Mouse (Mus musculus) c-Kit-negative CD71-positive TER-119-positive erythroid progenitor cells, embryonic 14.5 days (primary cell): ENCODE measurements around the gene Olfml2b.

Experiments used
- DNase-seq: peaks from one replicate; pipeline ENCODE4 v3.0.0-alpha.2; 2013; ENCODE audit warnings: low read depth, low spot score

Gene Olfml2b

DNA sequence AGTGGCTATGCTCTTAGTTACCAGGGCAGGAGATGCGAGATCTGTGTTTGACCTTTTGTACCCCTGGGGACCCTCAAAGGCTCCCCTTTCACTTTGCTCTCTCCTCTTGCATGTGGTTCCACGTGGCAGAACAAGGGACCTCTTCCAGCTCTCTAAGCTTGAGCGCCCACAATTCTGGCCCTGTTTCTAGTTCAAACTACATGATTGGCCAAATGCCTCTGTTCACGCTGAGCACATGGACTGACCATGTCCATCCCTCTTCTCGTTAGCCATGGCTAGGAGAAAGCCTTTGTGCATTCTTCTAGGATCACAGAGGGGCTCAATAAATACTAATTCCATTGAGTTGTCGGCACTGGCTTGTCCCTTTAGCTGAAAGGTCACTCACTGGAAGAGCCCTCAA, 51.0 kb downstream of the Olfml2b start:
- no peak for DNase-seq

GRCm38 (mm10) chr1:170696996-170697395, 52.7 kb downstream of the Olfml2b start:
- no peak for DNase-seq

DNA sequence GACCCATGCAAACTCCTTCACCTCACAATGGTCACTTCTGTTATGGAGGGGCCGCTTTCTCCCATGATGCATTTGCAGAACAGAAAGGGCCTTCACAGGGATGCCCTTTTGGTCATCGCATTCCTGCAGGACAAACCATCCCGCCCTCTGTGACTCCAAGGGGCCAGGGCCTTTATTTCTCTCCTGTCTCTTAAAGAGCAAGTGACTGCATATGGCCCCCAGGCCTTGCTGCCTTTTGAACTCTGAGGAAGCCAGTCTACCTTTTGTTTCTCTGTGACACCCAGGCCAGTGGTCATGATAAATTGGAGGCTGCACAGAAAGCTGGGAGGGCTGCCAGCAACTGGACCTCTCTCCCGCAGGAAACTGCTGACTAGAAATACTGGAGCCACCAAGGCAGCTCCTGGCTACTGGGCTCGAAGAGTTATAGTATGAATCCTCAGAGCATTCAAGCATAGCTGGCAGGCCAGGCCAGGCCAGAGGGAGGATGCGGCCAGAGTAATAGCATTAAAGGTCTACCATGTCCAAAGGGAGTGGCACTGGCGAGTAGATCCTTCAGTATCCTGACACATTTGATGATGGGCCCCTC, 53.5 kb downstream of the Olfml2b start:
- no peak for DNase-seq

GRCm38 (mm10) chr1:170698771-170699170, 54.4 kb downstream of the Olfml2b start:
- no peak for DNase-seq

GRCm38 (mm10) chr1:170699553-170699952, 55.2 kb downstream of the Olfml2b start:
- DNase-seq = no peak

DNA sequence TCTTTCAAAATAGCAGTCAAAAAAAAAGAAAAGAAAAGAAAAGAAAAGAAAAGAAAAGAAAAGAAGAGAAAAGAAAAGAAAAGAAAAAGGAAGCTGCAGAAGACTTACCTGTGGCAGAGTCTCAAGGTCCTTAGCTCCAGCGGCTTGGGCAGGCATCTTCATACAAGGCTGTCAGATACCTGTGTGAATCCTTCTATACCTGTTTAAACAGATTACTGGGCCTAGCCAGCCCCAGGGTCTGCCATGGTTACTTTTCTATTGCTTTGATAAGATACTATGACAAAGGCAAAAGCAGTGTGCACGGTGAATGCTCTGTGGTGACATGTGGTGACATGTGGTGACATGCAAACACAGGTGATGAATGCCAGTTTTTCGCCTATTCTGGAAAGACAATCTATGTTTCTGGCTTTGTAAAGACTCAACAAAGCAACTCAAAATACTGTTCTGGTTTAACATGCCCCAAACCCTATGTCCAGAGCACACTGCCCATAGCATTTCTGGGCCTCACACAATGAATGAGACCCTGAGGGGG, 56.2 kb downstream of the Olfml2b start:
- DNase-seq = no peak

GRCm38 (mm10) chr1:170701178-170701577, 56.8 kb downstream of the Olfml2b start:
- no peak for DNase-seq

GRCm38 (mm10) chr1:170701582-170701981, 57.2 kb downstream of the Olfml2b start:
- DNase-seq = no peak

DNA sequence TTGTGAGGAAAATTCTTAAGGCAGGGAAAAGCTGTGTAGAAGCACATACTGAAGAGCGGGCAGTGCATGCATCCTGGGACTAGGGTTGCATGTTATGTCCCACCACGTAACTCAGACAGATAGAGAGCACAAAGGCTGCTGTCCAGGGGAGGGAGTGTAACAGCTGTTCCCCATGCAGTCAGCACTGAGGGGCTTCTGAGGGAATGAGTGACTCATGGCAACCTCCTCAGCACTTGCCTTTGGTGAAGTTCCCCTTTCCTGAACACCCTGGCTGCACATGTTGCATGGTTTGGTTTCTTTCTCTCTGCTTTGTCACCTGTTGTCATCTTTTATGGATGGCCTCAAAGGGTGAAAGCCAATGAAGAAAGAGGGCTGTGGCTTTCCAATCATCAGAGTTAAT, 57.9 kb downstream of the Olfml2b start:
- no peak for DNase-seq

DNA sequence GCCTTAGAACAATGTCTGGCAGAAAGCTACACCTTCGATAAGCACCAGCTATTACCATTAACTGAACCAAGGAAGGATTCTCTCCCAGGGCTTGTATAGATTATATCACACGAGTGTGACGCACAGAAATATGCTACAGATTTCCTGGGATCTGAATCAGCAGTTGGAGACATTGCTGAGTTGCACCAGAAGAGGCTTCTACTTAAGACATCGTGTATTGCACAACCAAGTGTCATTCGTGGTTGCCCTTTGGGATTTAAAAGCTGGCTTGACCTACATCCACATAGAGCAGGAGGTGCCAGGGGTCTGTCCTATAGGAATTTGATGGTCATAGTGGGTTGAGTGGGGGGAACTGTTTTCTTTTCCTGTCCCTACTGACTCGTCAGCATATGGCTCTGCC, 58.6 kb downstream of the Olfml2b start:
- DNase-seq = no peak

DNA sequence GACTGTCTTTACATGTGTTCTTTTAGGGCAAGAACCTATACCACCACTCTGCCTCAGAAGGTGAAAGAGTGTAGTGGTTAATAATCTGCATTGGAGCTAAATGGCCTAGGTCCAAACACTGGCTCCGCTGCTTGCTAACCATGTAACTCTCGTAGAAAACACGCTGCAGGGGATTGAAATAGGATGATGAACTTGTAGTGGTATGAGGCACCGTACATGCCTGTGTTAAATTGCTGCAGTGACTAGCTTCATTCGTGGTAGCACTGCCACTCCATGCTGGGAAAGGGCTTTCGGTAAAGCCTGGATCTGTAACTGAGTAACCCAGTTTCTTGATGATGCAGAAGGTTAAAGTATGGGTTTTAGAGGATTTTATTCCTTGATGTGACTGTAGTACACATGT, 59.8 kb downstream of the Olfml2b start:
- no peak for DNase-seq

- DNase-seq = no peak
Observed at GRCm38 (mm10) chr1:170704911-170705594, 60.7 kb downstream of the Olfml2b start.

GRCm38 (mm10) chr1:170706046-170706445, 61.7 kb downstream of the Olfml2b start:
- DNase-seq = no peak

DNA sequence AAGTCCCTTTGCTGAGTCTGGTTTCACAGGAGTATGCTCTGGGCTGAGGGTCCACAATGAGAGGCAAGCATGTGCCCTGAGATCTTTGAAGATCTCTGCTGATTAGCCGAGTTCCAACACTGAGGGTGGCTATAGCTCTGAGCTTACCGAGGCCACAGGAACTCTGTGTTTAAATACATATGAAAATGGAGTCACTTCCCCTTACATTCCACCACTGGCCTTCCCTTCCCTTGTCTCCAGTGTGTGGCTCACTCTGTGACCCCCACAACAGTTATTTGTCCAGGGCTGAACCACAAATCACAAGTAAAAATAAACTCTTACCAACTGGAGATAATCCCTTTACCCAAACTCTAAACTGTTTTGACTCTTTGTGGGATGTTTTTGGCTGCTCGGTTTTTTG, 64.7 kb downstream of the Olfml2b start:
- DNase-seq = no peak

DNA sequence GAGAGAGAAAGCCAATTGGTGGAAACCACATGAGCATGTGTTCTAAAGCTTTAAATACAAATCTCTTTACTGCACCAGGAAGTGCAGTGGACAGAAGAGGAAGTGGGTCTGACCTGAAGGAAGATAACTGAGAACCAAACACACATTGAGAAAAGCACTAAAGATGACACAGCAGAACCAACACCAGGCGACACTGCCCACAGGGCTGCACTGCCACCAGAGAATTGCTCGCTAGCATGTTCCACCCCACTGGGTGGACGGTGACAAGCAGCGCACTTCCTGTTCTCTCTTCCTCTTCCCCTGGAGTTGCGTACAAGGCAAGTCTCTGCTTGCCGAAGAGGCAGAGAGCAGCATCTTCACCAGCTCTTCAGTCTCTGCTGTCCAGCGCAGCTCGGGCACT, 65.1 kb downstream of the Olfml2b start:
- no peak for DNase-seq

DNA sequence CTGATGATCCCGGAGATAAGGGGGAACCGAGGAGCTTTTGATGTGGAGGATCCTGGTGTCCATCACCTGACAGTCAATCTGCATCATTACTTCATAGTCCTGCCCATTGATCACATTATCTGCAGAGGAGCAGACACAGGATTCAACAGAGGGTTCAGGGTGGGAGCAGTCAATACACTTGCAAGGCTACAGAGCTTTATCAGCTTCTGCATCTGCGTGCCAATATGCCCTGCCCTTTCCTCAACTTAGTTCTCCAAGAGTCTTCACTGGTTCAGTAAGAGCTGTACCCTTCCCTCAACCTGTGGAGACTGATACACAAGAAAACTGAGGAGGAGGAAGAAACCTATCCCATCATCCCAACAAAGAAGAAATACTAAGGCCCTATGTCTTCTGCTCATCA, 65.6 kb downstream of the Olfml2b start:
- no peak for DNase-seq

GRCm38 (mm10) chr1:170711731-170712130, 67.4 kb downstream of the Olfml2b start:
- DNase-seq = no peak

- DNase-seq = no peak
Observed at GRCm38 (mm10) chr1:170717241-170717828, 73.0 kb downstream of the Olfml2b start.

DNA sequence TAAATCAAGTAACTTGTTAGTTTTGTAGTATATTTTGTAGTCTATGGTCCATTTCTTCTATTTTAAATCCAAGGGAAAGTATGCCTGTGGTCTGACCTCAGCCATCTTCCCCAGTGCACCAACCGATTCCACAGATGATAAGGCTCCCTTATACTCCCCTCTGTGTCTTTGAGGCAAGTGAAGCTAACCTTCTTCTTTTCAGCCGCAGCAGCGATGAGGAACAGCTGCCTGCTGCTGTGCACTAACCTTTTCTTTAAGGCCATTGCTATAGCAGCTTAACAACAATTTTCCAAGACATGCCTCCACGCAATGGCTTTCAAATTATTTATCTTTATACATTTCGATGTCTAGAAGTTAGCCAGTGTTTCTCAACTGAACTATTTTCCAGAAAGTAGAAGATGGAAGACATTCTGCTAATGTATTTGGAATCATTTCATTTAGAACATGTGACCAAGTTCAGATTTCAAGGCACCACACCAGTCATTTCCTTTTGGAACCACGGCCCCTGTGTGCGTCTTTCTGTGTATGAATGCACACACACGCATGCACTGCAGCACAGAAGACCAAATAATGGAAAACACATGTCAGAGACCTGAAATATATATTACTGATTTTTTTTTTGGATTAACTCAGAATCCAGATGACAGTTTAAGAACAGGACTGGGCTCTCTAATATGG, 73.9 kb downstream of the Olfml2b start:
- no peak for DNase-seq

DNA sequence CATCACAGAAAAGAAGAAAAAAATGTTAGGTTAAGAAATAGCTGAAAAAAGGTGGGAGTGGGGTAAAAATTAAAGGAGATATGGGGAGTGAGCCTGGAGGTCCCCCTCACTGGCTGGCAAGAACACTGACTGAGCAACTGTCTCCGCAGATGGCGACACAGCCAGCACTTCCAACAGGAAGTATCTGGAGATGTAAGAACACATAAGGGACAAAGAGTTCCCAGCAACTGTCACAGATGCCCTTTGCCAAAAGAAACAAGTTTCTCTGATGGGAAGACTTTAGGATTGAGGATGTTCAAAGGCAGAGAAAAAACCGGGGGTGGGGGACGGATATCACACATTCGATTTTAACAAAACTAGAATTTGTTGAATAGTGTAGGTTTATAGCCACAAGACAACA, 77.2 kb downstream of the Olfml2b start:
- no peak for DNase-seq

- no peak for DNase-seq
Observed at GRCm38 (mm10) chr1:170728524-170728923, 84.2 kb downstream of the Olfml2b start.

- no peak for DNase-seq
Observed at GRCm38 (mm10) chr1:170729267-170729962, 85.1 kb downstream of the Olfml2b start.
